Mouse (Mus musculus) ES-E14 (cell line): ENCODE measurements at regions not wholly inside any gene's neighbourhood (a gene's known extent, or its start where the extent isn't known, plus 50 kb on each side); places are given as distances from the start of the nearest gene placed in this dataset.

Experiments used
- CHD2 ChIP-seq: IDR thresholded peaks from 2 replicates; pipeline ENCODE4 v1.6.1; 2014; ENCODE audit warnings: mild to moderate bottlenecking, low read depth, low read length, inconsistent platforms
- HCFC1 ChIP-seq: IDR thresholded peaks from 2 replicates; pipeline ENCODE4 v1.6.1; 2012; ENCODE audit warnings: low read length, inconsistent platforms, borderline replicate concordance; ENCODE audit not compliant: insufficient read depth
- ZC3H11A ChIP-seq: IDR thresholded peaks from 2 replicates; pipeline ENCODE4 v1.6.1; 2012; ENCODE audit warnings: low read depth, mild to moderate bottlenecking, inconsistent platforms, low read length, borderline replicate concordance
- ZNF384 ChIP-seq: IDR thresholded peaks from 2 replicates; pipeline ENCODE4 v1.6.1; 2012; ENCODE audit warnings: low read depth, low read length, inconsistent platforms

DNA sequence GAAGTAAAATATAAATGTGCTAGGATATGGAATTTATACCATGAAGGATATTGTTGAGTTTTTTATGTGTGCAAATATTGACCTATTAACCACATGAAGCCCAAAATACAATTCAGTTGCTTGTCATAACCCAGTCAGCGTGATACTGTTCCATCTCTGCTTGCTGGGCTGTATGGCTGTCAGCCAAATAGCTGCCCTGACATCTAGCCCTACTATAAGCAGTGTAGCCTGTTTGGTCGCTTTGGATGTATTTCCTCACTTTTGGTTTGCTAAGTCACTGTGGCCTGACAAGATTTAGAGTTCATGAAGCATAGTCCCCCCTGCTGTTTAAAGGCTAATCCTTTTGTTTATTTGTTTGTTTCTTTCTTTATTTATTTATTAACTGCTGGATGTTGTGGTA is 272.4 kb upstream of the Dach1 start:
- no peak for TF ChIP-seq HCFC1
- no peak for TF ChIP-seq ZC3H11A
- no peak for TF ChIP-seq ZNF384
- no peak for TF ChIP-seq CHD2
